Mouse (Mus musculus) CH12.LX (cell line): ENCODE results near the gene Mettl6. TPM values are rescaled to one million over a fixed set of nuclear protein-coding genes. Genes with fewer than 3 reads are reported as not detected.
A peak's percentile ranks its signal among the peaks of the same experiment; 100 is the strongest.

Source experiments
- DNase-seq: peaks from one replicate; pipeline ENCODE4 v3.0.0-alpha.2; 2013; ENCODE audit errors: extremely low read depth
- H3K27ac ChIP-seq: 2 replicates; pipeline ENCODE4 v1.5.1; 2012; ENCODE audit warnings: low read depth, mild to moderate bottlenecking, control low read depth, moderate library complexity; ENCODE audit not compliant: insufficient read depth
- H3K27me3 ChIP-seq: replicated peaks from 2 replicates; pipeline ENCODE3; 2012; ENCODE audit warnings: inconsistent platforms
- H3K36me3 ChIP-seq, 2 experiments: replicated peaks in 1 of 2; 2 replicates each; pipeline versions ENCODE3 to v1.6.1; 2012; ENCODE audit warnings: inconsistent platforms in 1 of 2, low read length in 1 of 2, mild to moderate bottlenecking in 1 of 2, mixed read lengths in 1 of 2, moderate library complexity in 1 of 2; ENCODE audit not compliant: control insufficient read depth in 1 of 2, insufficient read depth in 1 of 2
- H3K4me1 ChIP-seq, 2 experiments: 2 replicates each; pipeline ENCODE4 v1.6.1; 2012; ENCODE audit warnings: inconsistent platforms in 1 of 2, moderate library complexity in 1 of 2; ENCODE audit not compliant: insufficient read depth in 2 of 2, control insufficient read depth in 1 of 2
- H3K4me2 ChIP-seq: 2 replicates; pipeline ENCODE4 v1.6.1; 2012; ENCODE audit warnings: low read depth, mild to moderate bottlenecking, control low read depth; ENCODE audit not compliant: poor library complexity, insufficient read depth, severe bottlenecking
- H3K4me3 ChIP-seq, 3 experiments: fragments of 150-350 bp in 1 of 3; sonication (generic) in 1 of 3; replicated peaks in 1 of 3; 2 replicates each; pipeline versions ENCODE3 to v1.5.1; 2011 to 2012; ENCODE audit warnings: low read depth in 2 of 3, low read length in 2 of 3, mild to moderate bottlenecking in 2 of 3, moderate library complexity in 2 of 3, control low read depth in 1 of 3, improper control_type of control experiment in 1 of 3, inconsistent platforms in 1 of 3, mixed read lengths in 1 of 3; ENCODE audit not compliant: poor library complexity in 1 of 3
- H3K79me2 ChIP-seq: replicated peaks from 2 replicates; pipeline ENCODE4 v1.6.1; 2012; ENCODE audit warnings: mild to moderate bottlenecking, moderate library complexity; ENCODE audit not compliant: control insufficient read depth, poor library complexity, insufficient read depth, severe bottlenecking; ENCODE audit errors: extremely low read depth
- H3K9ac ChIP-seq: 2 replicates; pipeline ENCODE4 v1.6.1; 2012; ENCODE audit warnings: low read depth, mild to moderate bottlenecking, control low read depth, moderate library complexity; ENCODE audit not compliant: insufficient read depth
- H3K9me3 ChIP-seq: replicated peaks from 2 replicates; pipeline ENCODE3; 2012; ENCODE audit warnings: low read length, inconsistent platforms, mixed read lengths
- BHLHE40 ChIP-seq: IDR thresholded peaks from 2 replicates; pipeline ENCODE4 v1.6.1; 2011; ENCODE audit warnings: mild to moderate bottlenecking, low read depth, low read length, improper control_type of control experiment
- CHD2 ChIP-seq: IDR thresholded peaks from 2 replicates; pipeline ENCODE4 v1.6.1; 2011; ENCODE audit warnings: low read length, improper control_type of control experiment
- CTCF ChIP-seq, 2 experiments: IDR thresholded peaks in 1 of 2; conservative IDR thresholded peaks in 1 of 2; 2 replicates each; pipeline ENCODE4 v1.5.1; 2011 to 2012; ENCODE audit warnings: low read depth in 2 of 2, low read length in 2 of 2, improper control_type of control experiment in 1 of 2, inconsistent platforms in 1 of 2, mild to moderate bottlenecking in 1 of 2, moderate library complexity in 1 of 2
- ELF1 ChIP-seq: IDR thresholded peaks from 2 replicates; pipeline ENCODE4 v1.6.1; 2014; ENCODE audit warnings: low read depth, mild to moderate bottlenecking, inconsistent platforms, low read length, improper control_type of control experiment
- EP300 ChIP-seq: IDR thresholded peaks from 2 replicates; pipeline ENCODE4 v1.6.1; 2011; ENCODE audit warnings: low read length, improper control_type of control experiment
- ETS1 ChIP-seq: conservative IDR thresholded peaks from 2 replicates; pipeline ENCODE4 v1.6.1; 2012; ENCODE audit warnings: low read depth, mild to moderate bottlenecking, inconsistent platforms, low read length, improper control_type of control experiment, moderate library complexity
- HCFC1 ChIP-seq: IDR thresholded peaks from 2 replicates; pipeline ENCODE4 v1.6.1; 2012; ENCODE audit warnings: low read depth, mild to moderate bottlenecking, inconsistent platforms, low read length, improper control_type of control experiment
- IRF4 ChIP-seq: IDR thresholded peaks from 2 replicates; pipeline ENCODE4 v1.6.1; 2014; ENCODE audit warnings: low read depth, mild to moderate bottlenecking, inconsistent platforms, low read length, improper control_type of control experiment
- JUN ChIP-seq: IDR thresholded peaks from 2 replicates; pipeline ENCODE4 v1.6.1; 2011; ENCODE audit warnings: low read depth, mild to moderate bottlenecking, low read length, improper control_type of control experiment, moderate library complexity; ENCODE audit not compliant: insufficient read depth
- JUND ChIP-seq: conservative IDR thresholded peaks from 2 replicates; pipeline ENCODE4 v1.6.1; 2011; ENCODE audit warnings: low read depth, low read length, improper control_type of control experiment
- MAFK ChIP-seq: IDR thresholded peaks from 2 replicates; pipeline ENCODE4 v1.6.1; 2011; ENCODE audit warnings: low read length, improper control_type of control experiment; ENCODE audit not compliant: insufficient replicate concordance
- MAX ChIP-seq: IDR thresholded peaks from 2 replicates; pipeline ENCODE4 v1.6.1; 2011; ENCODE audit warnings: low read length, improper control_type of control experiment
- MEF2A ChIP-seq: IDR thresholded peaks from 2 replicates; pipeline ENCODE4 v1.6.1; 2014; ENCODE audit warnings: low read depth, mild to moderate bottlenecking, inconsistent platforms, low read length, improper control_type of control experiment, borderline replicate concordance
- MYC ChIP-seq: IDR thresholded peaks from 2 replicates; pipeline ENCODE4 v1.6.1; 2011; ENCODE audit warnings: low read depth, mild to moderate bottlenecking, improper control_type of control experiment, low read length
- PAX5 ChIP-seq: IDR thresholded peaks from 2 replicates; pipeline ENCODE4 v1.6.1; 2012; ENCODE audit warnings: low read length, inconsistent platforms, mixed read lengths
- POLR2A ChIP-seq: IDR thresholded peaks from 2 replicates; pipeline ENCODE4 v1.6.1; 2011; ENCODE audit warnings: low read depth, mild to moderate bottlenecking, improper control_type of control experiment, low read length
- RCOR1 ChIP-seq: conservative IDR thresholded peaks from 2 replicates; pipeline ENCODE4 v1.6.1; 2012; ENCODE audit warnings: low read depth, mild to moderate bottlenecking, inconsistent platforms, low read length, improper control_type of control experiment
- SIN3A ChIP-seq: IDR thresholded peaks from 2 replicates; pipeline ENCODE4 v1.6.1; 2012; ENCODE audit warnings: low read length, improper control_type of control experiment, inconsistent platforms
- SMC3 ChIP-seq: IDR thresholded peaks from 2 replicates; pipeline ENCODE4 v1.6.1; 2011; ENCODE audit warnings: low read depth, low read length, improper control_type of control experiment
- TBP ChIP-seq: conservative IDR thresholded peaks from 2 replicates; pipeline ENCODE4 v1.6.1; 2011; ENCODE audit warnings: low read depth, low read length, improper control_type of control experiment
- TCF12 ChIP-seq: IDR thresholded peaks from 2 replicates; pipeline ENCODE4 v1.6.1; 2014; ENCODE audit warnings: low read depth, mild to moderate bottlenecking, inconsistent platforms, low read length, improper control_type of control experiment
- USF1 ChIP-seq: IDR thresholded peaks from 2 replicates; pipeline ENCODE4 v1.6.1; 2014; ENCODE audit warnings: low read depth, mild to moderate bottlenecking, inconsistent platforms, low read length, improper control_type of control experiment
- ZC3H11A ChIP-seq: IDR thresholded peaks from 2 replicates; pipeline ENCODE4 v1.6.1; 2012; ENCODE audit warnings: low read depth, mild to moderate bottlenecking, inconsistent platforms, low read length, improper control_type of control experiment
- ZKSCAN1 ChIP-seq: IDR thresholded peaks from 2 replicates; pipeline ENCODE4 v1.6.1; 2012; ENCODE audit warnings: low read depth, inconsistent platforms, low read length, improper control_type of control experiment, borderline replicate concordance
- ZNF384 ChIP-seq: IDR thresholded peaks from 2 replicates; pipeline ENCODE4 v1.6.1; 2012; ENCODE audit warnings: low read depth, low read length, improper control_type of control experiment, inconsistent platforms
- dilution Hi-C: fragments of 300-500 bp; cut with MboI; formaldehyde crosslinking; loops from 2 replicates; pipeline ENCODE4 v1.14.3; 2020; ENCODE audit warnings: low sequenced_read_pairs; ENCODE audit not compliant: extremely low pct_unique_long_range_greater_than_20kb, extremely low pct_ligation_motif_present
- in situ Hi-C: fragments of 300-500 bp; cut with MboI; formaldehyde crosslinking; loops from 3 replicates; pipeline ENCODE4 v1.14.3; 2019; ENCODE audit warnings: low sequenced_read_pairs, low pct_ligation_motif_present, low pct_unique_long_range_greater_than_20kb, mixed read lengths
- polyA plus RNA-seq: library from polyadenylated mRNA; unstranded; fragments of >175 nt; gene quantifications from 2 replicates; pipeline ENCODE4 v1.2.1, GENCODE M21; 2012; ENCODE audit warnings: low read depth; ENCODE audit not compliant: insufficient read length
- total RNA-seq, 2 experiments: library from RNA; depleted of rRNA; stranded (reverse); fragments of 300-350 nt in 1 of 2; fragments of >200 nt in 1 of 2; gene quantifications; 2 replicates each; pipeline ENCODE4 v1.2.3; 2012 to 2014

Mettl6 gene
- total and polyA plus RNA-seq, 3 experiments, result 38.2 to 122 (median 69.8) TPM

- H3K9ac ChIP-seq, result no peak overlapping the region
- H3K9me3 ChIP-seq, result peaks cover 2% of the 10 kb centered on the region
- dilution Hi-C loops (no loop called here), in situ Hi-C loops (no loop called here)
- H3K36me3 ChIP-seq, result peaks cover 0 to 3% of the 10 kb centered on the region in 2 experiments
- DNase-seq, result peak; percentile 67
- peak overlapping the region; percentile 2; the same call in 1 of the 2 replicates for H3K4me2 ChIP-seq
- no peak for TF ChIP-seq MAX
- peak; percentile 93 for TF ChIP-seq ETS1
- TF ChIP-seq MEF2A, result peak; percentile 85; the same call in 1 of the 2 replicates
- TF ChIP-seq ZKSCAN1, result no peak
- peak; percentile 69; the same call in 1 of the 2 replicates for TF ChIP-seq CHD2
- TF ChIP-seq MAFK, result no peak
- TF ChIP-seq JUN, result peak; percentile 83
- TF ChIP-seq TBP, result no peak
- TF ChIP-seq IRF4, result peak; percentile 78
- TF ChIP-seq SMC3, result no peak
- TF ChIP-seq EP300, result peak; percentile 97
- peak; percentile 97 for TF ChIP-seq TCF12
- TF ChIP-seq JUND, result peak; percentile 65
- no peak for TF ChIP-seq CTCF (conservative IDR thresholded peaks at IDR 0.05 in 1 of 2, IDR thresholded peaks at IDR 0.05 in 1 of 2; ENCODE audit: low read depth in 2 of 2, low read length in 2 of 2)
- TF ChIP-seq HCFC1, result no peak
- TF ChIP-seq RCOR1, result peak; percentile 82; the same call in 1 of the 2 replicates
- no peak for TF ChIP-seq ZC3H11A
- 0 out of 2 replicates have a peak, but pooled peaks have one; percentile 23 for TF ChIP-seq ELF1
- no peak for TF ChIP-seq PAX5
- TF ChIP-seq POLR2A, result no peak
- peak; percentile 59; the same call in 1 of the 2 replicates for TF ChIP-seq SIN3A
- TF ChIP-seq BHLHE40, result peak; percentile 93
- peak; percentile 38; the same call in 1 of the 2 replicates for TF ChIP-seq MYC
- no peaks in the 10 kb centered on the region for H3K79me2 ChIP-seq
- H3K27me3 ChIP-seq, result no peaks in the 10 kb centered on the region
- H3K4me3 ChIP-seq, result no peak overlapping the region
- no peak overlapping the region for H3K27ac ChIP-seq
- H3K4me1 ChIP-seq, result peaks cover 12 to 63% of the 10 kb centered on the region in 2 experiments
Measured at GRCm38 (mm10) chr14:31443616-31444015, 51.2 kb downstream of the Mettl6 start.

DNA sequence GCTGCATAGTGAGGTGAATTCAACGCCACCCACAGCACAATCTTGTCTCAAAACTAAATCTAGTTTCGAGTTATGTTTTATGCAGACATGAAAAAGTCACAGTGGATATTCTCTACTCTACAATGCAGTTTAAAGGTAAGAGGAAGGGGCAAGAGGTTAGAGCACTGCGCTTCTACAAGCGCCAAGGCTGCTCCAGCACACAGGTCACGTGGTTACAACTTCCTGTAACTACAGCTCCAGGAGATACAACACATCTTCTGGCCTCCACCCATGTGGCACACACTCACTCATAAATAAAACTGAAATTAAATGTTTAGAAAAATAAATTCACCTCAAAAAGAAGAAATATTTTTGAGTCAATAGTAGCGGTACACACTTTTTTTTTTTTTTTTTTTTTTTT, 54.1 kb downstream of the Mettl6 start:
- no peak overlapping the region for H3K27ac ChIP-seq
- H3K27me3 ChIP-seq, result no peaks in the 10 kb centered on the region
- no peak overlapping the region for H3K9ac ChIP-seq
- in situ Hi-C loops (no loop called here), dilution Hi-C loops (no loop called here)
- DNase-seq, result no peak
- H3K4me3 ChIP-seq, result no peak overlapping the region
- peaks cover 0 to 3% of the 10 kb centered on the region in 2 experiments for H3K36me3 ChIP-seq
- no peak overlapping the region for H3K4me2 ChIP-seq
- H3K4me1 ChIP-seq, result peaks cover 17 to 76% of the 10 kb centered on the region in 2 experiments
- H3K79me2 ChIP-seq, result peaks cover under 1% of the 10 kb centered on the region; the same call in 1 of the 2 replicates
- TF ChIP-seq MAX (no peak), USF1 (no peak), HCFC1 (no peak), ZNF384 (peak; percentile 46; the same call in 1 of the 2 replicates), MYC (no peak), EP300 (no peak), PAX5 (no peak)
- H3K9me3 ChIP-seq, result peaks cover 2% of the 10 kb centered on the region
